Mouse (Mus musculus) kidney, postnatal 4 days (tissue): ENCODE measurements at regions not wholly inside any gene's neighbourhood (a gene's known extent, or its start where the extent isn't known, plus 50 kb on each side); places are given as distances from the start of the nearest gene placed in this dataset.

Experiments
- DNase-seq, 2 experiments: peaks; one replicate each; pipeline ENCODE4 v3.0.0; 2021; ENCODE audit warnings: mixed read lengths in 2 of 2

DNA sequence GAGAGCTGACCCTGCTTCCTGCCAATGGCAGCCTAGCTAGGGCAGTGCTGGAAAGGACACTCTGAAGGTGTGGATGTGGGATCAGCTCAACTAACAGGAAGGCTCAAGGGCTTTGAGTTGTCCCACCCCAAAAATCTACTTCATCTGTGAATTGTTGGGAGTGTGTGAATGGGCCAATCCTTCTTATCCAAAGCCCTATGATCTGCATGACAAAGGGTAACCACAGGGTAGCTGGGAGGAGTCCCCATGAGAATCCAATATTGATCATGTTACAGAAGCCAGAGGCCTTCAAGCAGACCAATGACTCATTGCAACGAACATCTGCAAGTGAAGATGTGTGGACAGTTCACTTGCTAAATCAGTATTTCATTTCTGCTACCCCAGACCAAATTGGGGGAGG, 51.1 kb upstream of the Adra1b start:
- DNase-seq: no peak

DNA sequence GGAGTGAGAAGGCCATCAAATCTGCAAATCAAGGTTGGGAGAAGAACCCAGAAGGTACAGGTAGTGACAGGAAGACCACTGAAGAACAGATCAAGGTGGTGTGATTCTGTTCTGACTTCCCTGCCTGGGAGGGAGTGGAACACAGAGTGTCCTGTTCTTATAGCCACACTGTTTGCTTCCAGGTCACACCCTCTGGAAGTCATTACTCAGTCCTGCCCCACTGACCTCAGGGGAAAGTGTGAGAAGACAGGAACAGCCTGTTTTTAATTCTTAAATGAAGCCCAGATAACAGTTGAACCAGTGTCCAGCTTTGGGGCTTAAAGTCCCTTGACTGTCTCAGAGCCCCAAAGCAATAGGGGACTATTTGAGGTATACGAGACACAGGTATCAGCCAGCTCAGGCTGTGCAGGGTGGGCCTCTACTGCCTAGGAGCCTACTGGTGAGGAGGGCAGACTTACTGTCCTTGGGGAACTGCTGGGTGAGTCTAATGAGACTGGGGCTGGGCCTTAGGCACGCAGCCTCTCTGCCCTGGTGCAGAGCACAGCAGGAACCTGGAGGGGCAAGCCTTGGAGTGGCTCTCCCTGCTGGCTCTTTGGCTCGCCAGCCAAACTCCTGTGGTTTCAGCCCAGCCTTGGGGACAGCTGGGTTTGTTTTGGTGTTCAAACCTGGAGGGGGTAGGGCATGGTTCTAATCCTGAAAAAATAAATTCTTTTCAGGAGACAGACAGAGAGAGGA, 57.4 kb upstream of the Adra1b start:
- peak in 1 of 2 experiments; percentile 4 for DNase-seq

DNA sequence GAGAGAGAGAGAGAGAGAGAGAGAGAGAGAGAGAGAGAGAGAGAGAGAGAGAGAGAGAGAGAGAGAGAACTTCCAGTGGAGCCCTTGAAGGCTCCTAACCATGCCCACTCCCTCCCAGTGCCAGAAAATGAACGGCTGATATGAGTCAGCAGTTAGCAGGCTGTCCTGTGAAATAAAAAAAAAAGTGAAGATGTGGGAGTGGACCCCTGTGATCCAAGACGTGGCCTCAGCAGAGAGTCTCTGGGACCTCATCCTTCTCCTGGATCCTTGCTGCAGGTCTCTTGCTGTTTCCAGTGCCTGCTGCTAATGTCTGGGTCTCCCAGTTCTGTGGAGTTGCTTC, 57.9 kb upstream of the Adra1b start:
- DNase-seq: no peak

DNA sequence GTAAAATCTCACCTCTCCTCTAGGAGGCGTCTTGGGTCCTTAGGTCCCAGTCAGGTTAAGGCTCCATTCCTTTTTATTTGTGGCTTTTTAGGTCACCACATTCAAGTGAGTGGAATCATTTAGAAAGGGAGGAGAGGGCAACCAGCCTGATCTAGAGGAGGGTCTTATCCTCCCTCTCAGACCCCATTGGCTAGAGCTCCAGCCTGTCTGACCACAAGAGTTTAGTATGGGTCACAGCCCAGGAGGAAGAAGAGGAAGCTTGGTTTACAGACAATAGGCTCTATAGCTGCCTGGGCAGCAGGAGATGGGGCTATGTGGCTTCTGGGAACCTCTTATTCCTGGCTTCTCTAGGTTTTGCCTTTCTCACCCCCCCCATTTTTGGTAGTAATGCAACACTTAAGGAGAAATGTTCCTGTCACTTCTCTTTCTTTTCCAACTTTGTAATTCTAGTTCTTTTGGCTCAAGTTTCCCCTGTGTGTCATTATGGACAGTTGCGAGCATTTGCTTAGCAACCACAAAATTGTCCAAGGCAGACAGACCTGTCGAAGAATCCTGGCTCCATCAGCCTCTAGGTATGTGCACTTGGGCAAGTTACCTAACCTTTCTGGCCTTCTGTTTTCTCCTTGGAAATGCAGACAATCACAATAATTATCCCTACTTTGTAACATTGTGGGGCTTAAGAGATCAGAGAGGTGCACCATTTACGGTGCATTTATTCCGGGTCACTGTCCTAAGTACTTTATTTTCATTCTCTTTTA, 59.5 kb upstream of the Adra1b start:
- no peak for DNase-seq

DNA sequence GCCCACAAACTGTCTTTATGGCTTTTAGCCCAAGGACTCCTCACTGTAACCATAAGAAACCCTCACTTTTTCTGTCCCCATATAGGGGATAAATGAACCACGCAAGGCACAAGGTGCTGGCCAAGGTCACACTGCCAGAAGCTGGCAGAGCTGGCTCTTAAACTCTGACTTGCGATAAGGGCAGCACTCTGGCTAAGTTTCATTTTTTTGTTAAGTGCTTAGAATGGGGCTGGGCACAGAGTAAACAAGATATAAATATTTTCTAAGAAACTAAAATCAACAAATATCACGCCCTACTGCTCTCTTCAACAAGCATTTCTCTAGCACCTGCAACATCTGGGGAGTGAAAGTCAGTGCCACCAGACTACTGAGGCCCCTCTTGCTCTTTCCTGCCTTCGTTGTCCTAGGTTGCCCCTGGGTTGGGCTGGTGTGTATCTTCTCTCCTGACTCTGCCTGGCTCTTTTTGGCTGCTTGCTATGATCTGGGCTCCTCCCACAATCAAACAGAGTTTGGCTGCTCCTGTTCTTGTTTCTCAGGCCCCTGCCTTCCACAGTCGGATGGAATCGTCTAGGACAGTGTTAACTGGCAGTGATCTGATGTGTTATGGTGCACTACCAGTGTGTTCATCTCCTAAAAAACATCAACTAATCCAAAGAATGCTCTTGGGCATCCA, 60.5 kb upstream of the Adra1b start:
- DNase-seq: no peak

DNA sequence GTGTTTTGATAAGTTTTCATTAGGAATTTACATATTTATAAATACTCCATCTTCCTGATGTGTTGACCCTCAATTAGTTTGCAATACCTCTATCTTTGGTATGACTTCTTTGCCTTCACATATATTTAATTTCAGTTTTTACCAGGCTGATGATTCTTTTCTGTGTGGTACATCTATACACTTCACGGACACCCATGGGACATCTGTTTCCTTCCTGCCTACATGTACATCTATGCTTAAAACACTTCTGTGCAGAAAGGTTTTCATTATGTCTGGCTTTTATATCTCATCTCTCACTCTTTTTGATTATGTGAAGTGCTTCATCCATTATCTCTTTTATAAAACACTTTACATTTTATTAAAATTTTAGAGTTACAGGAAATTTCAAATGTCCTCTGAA, 66.8 kb upstream of the Adra1b start:
- no peak for DNase-seq

DNA sequence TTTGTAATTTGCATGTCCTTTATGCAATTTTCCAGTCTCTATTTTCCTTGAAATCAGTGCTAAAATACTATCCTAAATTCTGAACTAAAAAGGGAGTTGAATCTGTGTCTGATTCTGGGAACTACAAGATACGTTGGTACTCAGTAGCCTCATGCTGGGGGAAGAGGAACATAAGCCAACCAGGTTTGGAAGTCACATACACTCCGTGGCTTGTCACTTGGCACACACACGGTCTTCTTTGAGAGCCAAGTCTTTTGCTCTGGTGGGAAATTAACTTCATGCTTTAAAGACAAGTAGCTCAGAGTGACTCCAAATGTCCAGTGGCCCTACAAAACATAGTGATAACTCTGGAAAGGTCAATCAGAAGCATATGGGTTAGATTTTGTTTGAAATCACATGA, 70.9 kb upstream of the Adra1b start:
- no peak for DNase-seq

DNA sequence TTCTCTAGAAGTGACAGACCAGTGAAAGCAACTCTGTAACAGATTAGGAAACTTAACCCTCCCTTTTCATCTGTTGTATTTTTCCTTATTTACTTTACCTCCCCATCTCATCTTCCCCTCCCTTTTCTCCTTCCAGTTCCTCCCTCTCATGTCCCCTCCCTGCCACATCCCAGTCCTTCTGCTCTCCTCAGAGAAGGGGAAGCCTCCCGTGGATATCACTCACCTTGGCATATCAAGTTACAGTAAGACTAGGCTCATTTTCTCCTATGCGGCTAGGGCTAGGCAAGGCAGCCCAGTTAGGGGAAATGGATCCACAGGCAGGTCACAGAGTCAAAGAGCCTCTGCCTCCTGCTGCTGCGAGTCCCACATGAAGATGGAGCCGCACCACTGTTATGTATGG, 75.0 kb upstream of the Adra1b start:
- no peak for DNase-seq

DNA sequence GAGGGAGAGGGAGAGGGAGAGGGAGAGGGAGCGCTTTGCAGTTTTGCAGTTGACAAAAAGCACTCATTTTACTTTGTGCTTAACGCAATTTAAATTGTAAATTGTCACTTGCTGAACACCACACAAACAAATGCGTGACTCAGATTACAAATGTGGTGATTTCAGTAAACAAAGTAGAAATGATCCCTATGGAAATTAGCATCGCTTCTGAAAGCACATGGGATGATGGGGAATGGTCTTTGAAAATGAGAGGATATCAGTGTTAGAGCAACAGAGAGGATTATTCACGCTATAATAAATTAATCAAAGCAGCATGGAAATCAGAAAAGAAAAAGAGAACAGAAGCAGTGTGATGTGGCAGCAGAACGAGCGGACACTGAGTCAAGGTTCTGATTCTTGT, 78.4 kb upstream of the Adra1b start:
- no peak for DNase-seq

DNA sequence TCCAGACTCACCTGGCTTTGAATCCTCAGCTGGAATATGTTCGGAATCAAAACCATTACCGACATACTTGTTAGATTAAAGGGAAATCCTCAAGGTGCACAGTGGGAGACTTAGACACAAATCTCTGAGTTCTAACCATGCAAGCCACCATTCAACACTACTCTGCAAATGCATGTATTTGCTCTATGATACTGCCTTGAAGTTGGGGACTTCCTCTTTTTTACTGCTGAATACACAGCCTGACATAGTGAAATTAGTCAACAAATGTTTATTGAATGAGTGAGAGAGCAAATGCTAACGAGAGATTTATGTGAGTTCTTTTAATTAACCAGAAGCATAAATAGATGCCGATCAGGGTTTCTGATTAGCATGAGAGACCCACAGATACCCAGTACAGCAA, 79.4 kb upstream of the Adra1b start:
- no peak for DNase-seq

DNA sequence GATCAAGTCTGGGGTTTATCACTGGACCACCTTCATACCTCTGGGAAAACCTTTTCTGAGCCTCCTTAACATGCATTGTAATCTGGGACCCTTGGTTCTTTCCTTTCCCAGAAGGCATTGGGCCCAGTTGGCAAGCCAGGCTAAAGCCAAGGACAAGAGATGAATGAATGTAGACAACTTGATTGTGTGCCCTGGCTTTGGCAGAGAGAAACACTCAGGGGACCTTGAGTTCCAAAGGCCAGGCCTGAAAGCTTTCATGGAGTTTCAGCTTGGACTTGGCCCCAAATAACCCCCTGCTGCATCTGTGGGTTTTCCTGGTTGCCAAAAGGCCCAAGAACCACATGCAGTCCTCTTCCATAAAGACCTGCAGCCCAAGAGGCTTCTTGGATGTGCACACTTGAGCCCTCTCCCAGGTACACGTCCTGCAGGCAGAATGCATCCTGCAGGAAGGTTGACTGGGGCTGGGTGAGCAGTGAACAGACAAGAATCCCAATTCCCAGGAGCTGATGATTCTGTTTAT, 89.0 kb upstream of the Adra1b start:
- DNase-seq: no peak

DNA sequence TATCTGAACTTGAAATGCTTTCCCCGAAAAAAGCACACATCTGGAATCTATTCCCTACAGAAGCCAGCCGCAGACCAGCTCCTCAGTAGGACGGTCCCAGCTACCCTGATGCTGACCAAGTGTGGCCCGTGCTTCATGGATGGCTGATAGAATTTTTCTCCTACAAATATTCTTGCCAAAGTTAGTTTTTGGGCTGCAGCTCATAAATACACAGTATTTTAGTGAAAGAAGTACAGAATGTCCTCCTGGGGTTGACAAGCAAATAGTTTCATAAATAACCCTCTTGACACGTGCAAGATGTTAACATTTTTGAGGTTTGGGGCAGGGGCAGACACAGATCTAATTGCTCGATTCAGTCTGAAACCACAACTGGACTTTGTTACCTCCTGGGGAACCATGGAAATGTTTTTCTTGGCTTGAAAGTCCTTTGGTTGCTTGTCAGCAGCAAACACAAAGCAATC, 91.0 kb upstream of the Adra1b start:
- peak in 1 of 2 experiments; percentile 35 for DNase-seq

DNA sequence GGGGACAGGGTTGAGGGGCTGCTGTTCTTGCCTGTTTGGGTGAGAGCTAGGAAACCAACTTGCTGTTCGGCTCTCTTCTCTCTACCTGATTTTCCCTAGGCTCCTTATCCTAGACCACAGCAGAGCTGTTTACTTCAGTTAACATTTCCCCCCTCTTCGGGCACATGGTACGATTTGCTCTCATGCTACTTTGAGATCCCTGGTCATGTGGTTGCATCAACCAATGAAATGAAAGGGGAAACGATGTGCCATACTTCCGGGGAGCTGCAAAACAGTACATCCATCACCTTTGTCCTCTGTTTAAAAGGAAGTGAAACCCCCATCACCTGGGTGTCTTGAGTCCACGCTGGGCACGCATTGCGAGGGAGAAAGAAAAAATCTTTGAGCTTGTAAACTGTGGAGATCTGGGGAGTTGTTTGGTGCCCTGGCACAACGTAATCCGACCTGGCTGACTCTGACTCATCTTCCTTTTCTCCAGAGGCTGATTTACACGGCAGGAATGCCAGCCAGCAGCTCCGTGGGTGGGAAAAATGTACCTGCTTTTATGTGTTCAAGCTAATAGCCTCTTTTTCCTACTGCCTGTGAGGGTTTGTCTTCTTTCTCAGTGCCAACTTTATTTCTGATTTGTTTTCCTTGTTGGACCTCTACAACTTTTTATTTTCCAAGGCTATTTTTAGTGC, 97.2 kb upstream of the Adra1b start:
- DNase-seq: no peak

DNA sequence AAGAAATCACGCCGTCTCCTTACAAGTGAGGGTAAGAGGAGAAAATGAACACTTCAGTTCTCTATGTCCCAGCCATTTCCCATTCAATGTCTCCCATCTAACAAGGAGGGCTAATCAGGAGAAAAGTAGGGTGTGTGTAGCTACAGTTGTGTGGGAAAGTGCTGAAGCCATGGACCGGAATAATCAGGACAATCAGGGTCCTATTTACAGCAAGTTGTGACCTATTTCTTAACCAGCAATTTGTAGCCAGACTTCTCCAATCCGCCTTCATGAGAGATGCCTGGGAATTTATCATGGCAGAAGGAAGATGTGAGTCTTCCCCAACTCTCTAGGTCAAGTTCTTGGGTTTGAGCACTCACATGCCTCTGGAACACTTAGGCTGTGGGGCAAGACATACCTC, 99.0 kb upstream of the Adra1b start:
- no peak for DNase-seq

DNA sequence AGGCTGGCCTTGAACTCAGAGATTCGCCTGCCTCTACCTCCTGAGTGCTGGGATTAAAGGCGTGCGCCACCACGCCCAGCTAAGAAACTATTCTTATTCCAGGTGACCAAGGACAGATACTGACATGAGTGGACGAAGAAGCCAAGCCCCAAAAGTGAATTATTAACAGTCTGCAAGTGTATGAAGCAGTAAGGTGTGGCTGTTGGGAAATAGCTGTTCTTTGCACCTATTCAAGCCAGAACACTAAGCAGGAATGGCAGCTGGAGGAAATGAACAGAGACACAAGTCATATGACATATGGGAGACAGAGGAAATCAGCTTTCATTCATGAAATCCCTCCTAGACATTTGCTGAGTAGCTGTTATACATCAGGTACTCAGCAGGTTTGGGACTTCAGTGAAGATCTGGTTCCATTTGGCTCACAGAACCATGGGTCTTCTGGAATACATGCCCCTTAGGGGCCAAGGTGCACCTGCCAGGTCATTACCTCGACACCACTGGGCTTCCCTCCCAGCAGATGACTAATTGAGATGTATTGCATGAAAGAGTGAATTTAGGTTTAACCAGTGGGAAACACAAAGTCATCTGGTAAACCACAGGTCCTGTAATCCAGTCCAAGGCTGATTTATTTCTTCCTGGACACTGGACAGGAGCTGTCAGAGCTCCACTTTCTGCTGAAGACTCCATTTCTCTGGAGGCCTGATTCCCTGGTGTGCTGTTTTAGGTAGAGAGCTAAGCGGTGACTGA, 101.0 kb upstream of the Adra1b start:
- no peak for DNase-seq

DNA sequence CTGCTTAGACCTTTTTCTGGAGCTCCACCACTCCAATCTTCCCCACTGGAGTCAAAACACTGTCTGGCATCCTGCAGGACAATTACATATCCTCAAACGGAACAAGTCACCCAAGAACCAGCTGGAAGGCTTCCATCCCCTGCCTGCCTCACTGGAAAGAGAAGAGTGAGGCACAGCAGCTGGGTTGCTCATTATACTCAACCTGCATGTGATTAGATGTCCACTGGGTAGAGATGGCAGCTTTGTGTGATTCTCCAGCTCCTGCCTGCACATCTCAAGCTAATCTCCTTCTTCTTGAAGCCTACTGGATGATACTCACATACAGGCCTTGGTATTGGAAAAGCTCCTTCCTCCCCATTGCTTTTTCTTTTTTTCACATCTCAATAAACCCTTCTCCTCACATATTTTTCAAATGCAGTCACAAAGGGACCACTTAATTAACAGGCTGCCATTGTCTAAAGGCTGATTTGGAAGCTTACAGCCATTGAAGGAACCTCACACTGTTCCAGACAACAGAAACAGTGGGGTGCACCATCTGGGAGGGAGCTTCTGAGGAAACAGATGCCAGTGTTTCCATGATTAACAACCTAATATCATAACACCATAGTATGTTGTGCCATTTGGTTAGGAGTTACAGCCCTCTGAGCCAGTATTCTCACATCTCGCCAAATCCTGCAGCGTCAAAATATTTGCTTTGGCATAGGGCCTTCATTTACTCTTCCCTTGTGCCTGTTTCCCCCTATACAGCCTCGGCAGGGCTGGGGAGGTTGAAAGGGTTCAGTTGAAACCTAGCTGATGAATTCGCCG, 101.9 kb upstream of the Adra1b start:
- peak; percentile 18 to 41 for DNase-seq

DNA sequence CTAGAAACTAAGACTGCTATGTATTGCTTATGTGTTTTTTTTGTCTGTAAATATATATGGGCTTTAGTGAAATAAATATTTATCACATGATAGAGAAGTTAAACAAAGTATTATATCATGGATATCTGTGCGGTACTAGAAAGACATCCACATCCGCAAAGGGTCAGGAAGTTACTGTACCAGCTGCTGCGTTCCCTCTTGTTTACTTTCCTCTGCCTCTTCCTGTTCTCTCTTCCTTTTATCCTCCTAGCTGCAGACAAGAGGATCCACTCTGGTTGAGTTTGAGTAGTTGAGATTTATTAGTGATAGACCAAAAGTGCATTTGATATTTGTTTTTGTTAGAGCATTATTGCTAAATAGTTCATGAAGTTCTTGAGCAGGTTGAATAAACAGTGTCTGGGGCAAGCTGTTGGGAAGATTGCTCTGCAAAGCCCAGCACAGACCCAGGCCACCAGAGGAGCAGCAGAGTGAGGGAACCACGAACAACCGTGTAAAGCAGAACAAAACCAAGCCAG, 106.6 kb upstream of the Adra1b start:
- DNase-seq: no peak

DNA sequence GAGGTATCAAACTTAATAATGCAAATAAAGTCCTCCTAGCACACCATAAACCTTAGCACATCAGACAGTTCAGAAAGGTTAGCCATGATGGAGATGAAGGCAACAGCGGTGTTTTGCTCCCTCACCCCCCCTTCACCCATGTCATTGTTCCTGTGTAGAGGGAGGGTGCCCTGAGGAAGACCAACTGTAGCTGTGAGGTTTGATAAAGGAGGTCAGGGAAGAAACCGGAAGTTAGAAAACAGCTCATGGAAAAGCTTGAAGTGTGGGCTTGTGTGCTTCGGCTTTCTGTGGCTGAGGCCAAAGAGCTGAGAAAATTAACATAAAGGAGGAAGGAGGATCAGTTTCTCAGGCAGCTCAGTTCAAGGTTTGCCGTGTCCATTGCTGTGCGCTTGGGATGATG, 111.3 kb upstream of the Adra1b start:
- no peak for DNase-seq

DNA sequence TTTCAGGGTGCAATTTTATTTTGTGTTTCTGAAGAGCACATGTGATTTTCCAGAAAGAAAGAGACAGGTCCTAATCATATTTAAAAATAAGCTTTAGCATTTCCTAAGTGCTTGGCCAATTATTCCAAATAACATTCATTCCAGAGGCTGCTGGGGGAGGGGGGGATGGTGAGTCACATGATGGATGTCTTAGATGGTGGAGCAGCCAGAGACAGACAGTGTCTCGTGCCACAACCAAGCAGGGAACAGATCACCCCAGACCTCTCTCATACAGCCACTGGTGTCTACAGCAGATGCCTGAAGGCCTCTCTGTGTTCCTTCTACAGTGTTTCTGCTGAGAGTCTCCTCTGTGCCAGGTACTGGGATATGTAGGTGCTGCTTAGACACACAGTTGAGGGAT, 112.8 kb upstream of the Adra1b start:
- peak in 1 of 2 experiments; percentile 19 for DNase-seq

DNA sequence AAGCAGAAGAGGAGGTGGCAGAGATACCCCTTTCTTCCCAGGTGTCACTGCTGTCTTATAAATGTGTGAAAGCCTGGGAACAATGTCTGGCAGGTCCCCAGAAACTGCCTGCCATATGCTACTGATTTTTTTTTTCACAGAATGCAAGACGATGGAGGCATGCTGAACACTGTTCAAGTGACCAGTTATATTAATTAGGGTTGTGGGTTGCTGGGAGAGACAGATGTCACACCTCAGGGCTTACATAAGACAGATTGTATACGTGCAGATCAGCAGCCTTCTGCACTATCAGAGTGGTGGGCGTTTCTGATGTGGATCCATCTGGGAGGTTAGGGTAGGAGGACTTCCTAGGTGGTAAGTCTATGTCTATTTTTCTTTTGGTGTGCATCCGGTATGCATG, 120.6 kb upstream of the Adra1b start:
- no peak for DNase-seq

DNA sequence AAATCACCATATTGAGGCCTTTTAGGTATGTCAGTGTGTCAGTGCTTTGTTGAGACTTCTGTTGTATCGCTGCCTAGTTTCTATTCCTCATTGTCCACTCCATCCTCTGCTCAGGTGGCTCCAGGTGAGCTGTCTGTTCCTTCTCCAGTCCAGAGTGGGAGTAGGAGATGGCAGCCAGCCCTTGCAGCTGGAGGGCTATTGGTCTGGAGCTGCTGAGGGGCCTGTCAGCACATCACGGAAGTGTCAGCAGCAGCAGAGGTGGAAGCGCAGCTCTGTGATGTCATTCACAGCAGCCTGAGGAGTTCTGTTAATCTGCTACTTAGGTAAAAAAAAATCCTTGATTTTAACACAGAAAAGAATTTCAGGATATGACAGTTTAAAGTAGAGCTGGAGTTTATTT, 126.0 kb upstream of the Adra1b start:
- DNase-seq: no peak
